ENCODE assay signal across 9 mouse cellular contexts in the genomic region with DNA sequence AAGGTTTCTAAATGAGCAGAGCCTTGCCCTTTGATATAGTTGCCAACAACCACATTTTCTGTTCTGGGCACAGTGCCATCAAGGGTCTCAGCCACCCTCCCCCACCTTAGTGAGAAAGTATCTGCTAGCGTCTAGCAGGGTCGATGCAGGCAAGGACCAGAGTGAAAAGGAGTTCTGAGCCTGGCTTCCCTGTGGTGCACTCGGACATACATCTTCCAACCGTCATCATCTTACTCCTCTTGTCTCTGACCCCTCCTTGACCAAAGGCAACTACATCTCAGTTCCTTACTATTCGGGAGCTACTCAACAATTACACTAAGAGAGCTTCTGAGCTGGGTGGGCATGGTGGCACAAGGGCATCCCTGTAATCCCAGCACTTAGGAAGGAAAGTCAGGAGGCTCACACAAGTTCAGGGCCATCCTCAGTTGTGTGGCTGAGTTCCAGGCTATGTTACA. TPM values are rescaled to one million over a fixed set of nuclear protein-coding genes. Genes with fewer than 3 reads are reported as not detected.
DNase-seq lines count a peak whose midpoint lies in the region; TF ChIP-seq lines count a peak whose summit lies in the region.
"Had no signal": no experiment of that assay in that cellular context is flagged by ENCODE, and none has a peak within 500 bp of the region (broad histone marks: within the 10 kb centered on the region; RNA-seq: fewer than 3 reads in every experiment).

No protein-coding gene starts in this region.

- no peaks in the 10 kb centered on the region for H3K36me3 ChIP-seq in hindbrain, embryonic 10.5 days

- peak overlapping the region; percentile 55 for H3K27ac ChIP-seq in gastrocnemius, adult 2 months
- H3K27ac ChIP-seq in hindbrain, embryonic 10.5 days = peak overlapping the region; percentile 50; the same call in 1 of the 2 replicates

- H3K4me1 ChIP-seq in hindbrain, embryonic 10.5 days (replicated peaks) = peaks cover 28% of the 10 kb centered on the region

- H3K4me3 ChIP-seq in gastrocnemius, adult 2 months = no peak overlapping the region
- no peak overlapping the region for H3K4me3 ChIP-seq in hindbrain, embryonic 10.5 days

- H3K9me3 ChIP-seq in hindbrain, embryonic 10.5 days = no peaks in the 10 kb centered on the region; the same call in 1 of the 2 replicates

- TF ChIP-seq CTCF in gastrocnemius, adult 2 months (IDR thresholded peaks at IDR 0.05) = no peak

- intact Hi-C loops in gastrocnemius, adult 2 months (cut with DNase I) = no loop called here
- intact Hi-C loops in gastrocnemius, postnatal 36 days (cut with DNase I) = no loop called here
- intact Hi-C loops in left cerebral cortex, postnatal 4 days (cut with DNase I) = no loop called here

- no peak for DNase-seq in gastrocnemius, adult 2 months
- DNase-seq in gastrocnemius, postnatal 36 days = no peak
- peak; percentile 44 for DNase-seq in 3T3-L1 (ENCODE audit: low read depth, low spot score)
- no peak for DNase-seq in hindbrain, embryonic 10.5 days (ENCODE audit: low spot score)
- peak; percentile 62 for DNase-seq in naive thymus-derived CD4-positive, alpha-beta T cell, adult 2 months (ENCODE audit: low read depth)
- no peak for DNase-seq in urinary bladder, postnatal 4 days (ENCODE audit: low spot score in 2 of 2)
- DNase-seq in left cerebral cortex, postnatal 4 days = no peak
- no peak for DNase-seq in lung, postnatal 14 days
- DNase-seq: cerebellum, adult 18-20 months had no signal

- H3K27me3 ChIP-seq in hindbrain, embryonic 10.5 days (ENCODE audit: insufficient read depth, poor library complexity, severe bottlenecking) = no peaks in the 10 kb centered on the region

- WGBS in hindbrain, embryonic 10.5 days = 61% methylated on average over 5 of the region's 5 CpGs

RNA-seq across cellular contexts. Expression of gene Kmt2e, which starts 48.5 kb away (rescaled TPM):
- total RNA-seq in gastrocnemius, adult 2 months (2021) = 10 to 100 TPM; 26.4 to 28.4 TPM
- total RNA-seq in gastrocnemius, postnatal 36 days (2021) = 10 to 100 TPM; 22.2 to 25.6 TPM
- polyA plus RNA-seq in hindbrain, embryonic 10.5 days (2016; fragmentation: Nextera tagmentation; extraction: Ambion mirVana) = 92.9 and 96.0 TPM in 2 replicates
- 100 to 1,000 TPM; 150 to 156 TPM for total RNA-seq in left cerebral cortex, postnatal 4 days (2021)

Comparison
In these comparisons a context has a peak if more than half of its experiments do, and no peak if none do; other contexts are left out.
1. DNase-seq: peak in 3T3-L1 (single experiment) and naive thymus-derived CD4-positive, alpha-beta T cell, adult 2 months (single experiment); none in gastrocnemius, adult 2 months (single experiment), gastrocnemius, postnatal 36 days (0 of 2), hindbrain, embryonic 10.5 days (single experiment), urinary bladder, postnatal 4 days (0 of 2), left cerebral cortex, postnatal 4 days (single experiment) and lung, postnatal 14 days (single experiment).
2. RNA of gene Kmt2e, which starts 48.5 kb away (total RNA-seq): 150 to 156 TPM in left cerebral cortex, postnatal 4 days; 26.4 to 28.4 TPM in gastrocnemius, adult 2 months and 22.2 to 25.6 TPM in gastrocnemius, postnatal 36 days; every median in the first group is over 4 times any median in the second.